Mouse (Mus musculus) neural tube, embryonic 13.5 days (tissue): ENCODE data around the gene Rsbn1l. TPM values are rescaled to one million over a fixed set of nuclear protein-coding genes. Genes with fewer than 3 reads are reported as not detected.

Experiments used
- ATAC-seq: fragments of 200-750 bp; cut with Nextera tagmentation; 2 replicates; pipeline ENCODE4 v1.8.0; 2017; ENCODE audit warnings: low read depth, mild to moderate bottlenecking, moderate TSS enrichment, moderate library complexity
- H3K27ac ChIP-seq: fragments of 300-500 bp; sonication (generic); replicated peaks from 2 replicates; pipeline ENCODE4 v1.5.1; 2015; ENCODE audit warnings: moderate library complexity, mild to moderate bottlenecking, inconsistent platforms
- H3K27me3 ChIP-seq: fragments of 300-500 bp; sonication (generic); 2 replicates; pipeline ENCODE4 v1.6.1; 2015; ENCODE audit warnings: mild to moderate bottlenecking, inconsistent platforms
- H3K36me3 ChIP-seq: fragments of 300-500 bp; sonication (generic); 2 replicates; pipeline ENCODE4 v1.6.1; 2015; ENCODE audit warnings: mild to moderate bottlenecking, inconsistent platforms
- H3K4me1 ChIP-seq: fragments of 300-500 bp; sonication (generic); replicated peaks from 2 replicates; pipeline ENCODE4 v1.6.1; 2015; ENCODE audit warnings: inconsistent platforms
- H3K4me2 ChIP-seq: fragments of 300-500 bp; sonication (generic); 2 replicates; pipeline ENCODE4 v1.6.1; 2015; ENCODE audit warnings: inconsistent platforms, mild to moderate bottlenecking, moderate library complexity
- H3K4me3 ChIP-seq: fragments of 300-500 bp; sonication (generic); 2 replicates; pipeline ENCODE4 v1.5.1; 2015; ENCODE audit warnings: mild to moderate bottlenecking, inconsistent platforms
- H3K9ac ChIP-seq: fragments of 300-500 bp; sonication (generic); 2 replicates; pipeline ENCODE4 v1.6.1; 2015; ENCODE audit warnings: moderate library complexity, mild to moderate bottlenecking, inconsistent platforms
- H3K9me3 ChIP-seq: fragments of 300-500 bp; sonication (generic); 2 replicates; pipeline ENCODE4 v1.6.1; 2016; ENCODE audit warnings: inconsistent platforms
- WGBS: fragments of 180-500 bp; shearing (Covaris S2); methylation state at CpG from one replicate; pipeline ENCODE4 v1.1.7; 2015; 5-methylcytosine and 5-hydroxymethylcytosine counted together
- polyA plus RNA-seq: library from polyadenylated mRNA; unstranded; fragments of >200 nt; fragmentation: Nextera tagmentation; extraction: Ambion mirVana; gene quantifications from 2 replicates; pipeline ENCODE4 v1.2.1, GENCODE M21; 2015

Rsbn1l gene
- polyA plus RNA-seq, 1 experiment from 2014 or later: 6.2 TPM

DNA sequence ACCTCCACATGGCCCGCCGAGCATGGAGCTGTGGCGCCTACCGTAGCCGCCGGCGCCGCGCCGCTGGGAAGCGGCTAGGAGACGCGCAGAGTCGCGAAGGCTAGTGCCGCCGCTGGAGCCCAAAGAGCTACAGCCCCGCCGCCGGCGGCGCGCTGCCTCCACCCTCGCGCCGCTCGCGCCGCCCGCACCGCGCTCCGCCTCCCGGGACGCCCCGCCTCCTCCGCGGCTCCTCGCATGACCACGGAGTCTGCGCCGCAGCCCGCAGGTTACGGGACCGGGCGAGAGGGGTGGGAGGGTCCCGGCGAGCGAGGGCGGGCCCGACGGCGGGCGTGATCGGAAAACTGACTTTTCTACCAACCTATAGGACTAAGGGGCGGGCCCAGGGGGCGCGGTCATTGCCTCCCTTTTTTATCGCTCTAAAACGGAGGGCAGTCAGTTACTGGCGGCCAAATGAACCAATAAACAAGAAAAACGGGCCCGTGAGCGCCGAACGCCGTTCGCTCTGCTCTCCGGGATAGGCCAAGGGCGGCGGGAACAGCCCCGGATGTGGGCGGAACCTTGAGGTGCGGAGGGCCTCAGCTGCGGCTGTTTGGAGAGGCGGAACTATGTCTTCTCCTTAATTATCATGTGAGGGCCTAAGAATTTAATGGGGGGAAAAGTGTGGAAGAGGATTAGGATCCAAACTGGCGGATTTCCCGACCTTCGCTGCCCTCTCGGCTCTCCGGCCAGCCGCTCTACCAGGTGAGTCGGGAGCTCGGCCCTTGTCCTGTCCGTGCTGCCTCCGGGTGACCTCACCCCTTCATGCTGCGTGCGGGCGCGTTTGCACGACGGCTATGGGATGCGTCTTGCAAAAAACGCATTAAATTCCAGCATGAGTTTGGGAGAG is 74.0 kb downstream of the Rsbn1l start, which contains the start of the genes Phtf2 and Tmem60:
Gene Phtf2, minus strand, starts transcription at position 210 of the 886 bp plus-strand sequence.
Gene Tmem60, plus strand, starts transcription at position 277 of the 886 bp plus-strand sequence.
- Histone ChIP-seq H3K4me3 (peak within 1 kb of the TSS; percentile 78), H3K27me3 (no peaks in the 10 kb centered on the region), H3K4me2 (peak within 1 kb of the TSS; percentile 79), H3K36me3 (no peaks in the 10 kb centered on the region; the same call in 1 of the 2 replicates), H3K4me1 (peaks cover 34% of the 10 kb centered on the region), H3K9me3 (no peaks in the 10 kb centered on the region), H3K9ac (peak within 1 kb of the TSS; percentile 92), H3K27ac (peak within 1 kb of the TSS; percentile 97)
- peak; percentile 99 for ATAC-seq
- WGBS: under 1% methylated on average over 73 of the region's 94 CpGs

DNA sequence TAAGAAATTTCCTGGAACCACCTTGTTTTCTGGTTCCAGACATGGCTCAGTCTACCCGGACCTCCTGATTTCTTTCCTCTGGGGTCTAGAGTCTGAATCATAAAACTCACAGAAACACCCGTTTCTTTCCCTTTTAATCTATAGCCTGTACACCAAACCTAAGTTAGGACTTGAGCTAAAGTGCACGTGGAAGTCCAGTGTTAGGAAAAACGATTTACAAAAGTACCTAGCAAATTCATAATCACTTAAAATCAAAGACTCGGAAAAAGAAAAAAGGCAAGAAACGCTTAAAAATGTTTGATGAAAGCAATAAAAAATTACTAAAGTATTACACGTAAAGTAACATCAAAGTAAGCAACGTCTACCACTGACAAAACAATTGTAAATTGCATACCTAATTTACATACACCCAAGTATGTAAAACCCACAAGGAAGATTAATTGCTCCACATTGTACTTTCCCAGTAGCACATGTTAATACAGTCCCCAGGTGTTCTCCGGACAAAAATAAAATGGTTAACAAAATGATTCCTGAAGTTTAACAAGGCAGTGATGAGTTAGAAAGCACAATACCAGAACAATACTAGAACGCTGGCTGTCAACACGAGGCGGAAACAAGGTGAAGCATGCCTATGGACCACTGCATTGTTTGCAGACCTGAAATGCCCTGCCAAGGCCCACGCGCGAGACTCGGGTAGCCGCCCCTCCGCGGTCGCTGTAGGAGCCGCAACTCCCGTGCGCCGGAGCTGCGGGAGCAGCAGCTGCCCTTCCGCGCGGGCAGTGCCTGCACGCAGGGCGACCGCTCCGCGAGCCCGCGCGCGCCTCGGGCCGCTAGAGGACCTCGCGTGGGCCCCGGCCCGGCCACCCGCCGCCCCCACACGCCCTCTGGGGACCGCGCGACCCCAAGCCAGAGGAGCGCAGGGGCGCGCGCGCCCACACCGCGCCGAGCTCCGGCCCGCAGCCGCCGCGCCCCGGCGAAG is 75.1 kb downstream of the Rsbn1l start:
- no peaks in the 10 kb centered on the region for H3K27me3 ChIP-seq
- H3K9me3 ChIP-seq: no peaks in the 10 kb centered on the region
- H3K4me2 ChIP-seq: peak overlapping the region; percentile 60
- peak overlapping the region; percentile 97 for H3K27ac ChIP-seq
- H3K36me3 ChIP-seq: no peaks in the 10 kb centered on the region
- peak overlapping the region; percentile 92 for H3K9ac ChIP-seq
- peak; percentile 57 for ATAC-seq
- WGBS: 1% methylated on average over 50 of the region's 64 CpGs
- H3K4me3 ChIP-seq: peak overlapping the region; percentile 78
- peaks cover 34% of the 10 kb centered on the region for H3K4me1 ChIP-seq

- Histone ChIP-seq H3K4me2 (peak overlapping the region; percentile 60), H3K9ac (peak overlapping the region; percentile 92), H3K27ac (no peak overlapping the region), H3K9me3 (no peaks in the 10 kb centered on the region), H3K4me1 (peaks cover 34% of the 10 kb centered on the region), H3K27me3 (no peaks in the 10 kb centered on the region), H3K36me3 (no peaks in the 10 kb centered on the region), H3K4me3 (peak overlapping the region; percentile 78)
- 78% methylated on average over 2 of the region's 2 CpGs for WGBS
- no peak for ATAC-seq
Observed at GRCm38 (mm10) chr5:20880386-20880785, 75.8 kb downstream of the Rsbn1l start.

- Histone ChIP-seq H3K27me3 (no peaks in the 10 kb centered on the region), H3K4me3 (no peak overlapping the region), H3K36me3 (no peaks in the 10 kb centered on the region), H3K4me2 (no peak overlapping the region), H3K4me1 (peaks cover 14% of the 10 kb centered on the region), H3K27ac (no peak overlapping the region), H3K9ac (no peak overlapping the region), H3K9me3 (no peaks in the 10 kb centered on the region)
- ATAC-seq: no peak
- WGBS: 83% methylated on average over 1 of the region's 1 CpGs
Observed at GRCm38 (mm10) chr5:20876934-20877426, 79.2 kb downstream of the Rsbn1l start.

GRCm38 (mm10) chr5:20873146-20873545 is 83.1 kb downstream of the Rsbn1l start:
- Histone ChIP-seq H3K36me3 (no peaks in the 10 kb centered on the region), H3K4me1 (no peaks in the 10 kb centered on the region), H3K4me3 (no peak overlapping the region), H3K9ac (no peak overlapping the region), H3K4me2 (no peak overlapping the region), H3K27me3 (no peaks in the 10 kb centered on the region), H3K27ac (no peak overlapping the region), H3K9me3 (no peaks in the 10 kb centered on the region)
- no peak for ATAC-seq
- WGBS: 45% methylated on average over 1 of the region's 1 CpGs

- WGBS: 81% methylated on average over 2 of the region's 2 CpGs
- no peaks in the 10 kb centered on the region for H3K9me3 ChIP-seq
Observed at GRCm38 (mm10) chr5:20865193-20865755, 90.9 kb downstream of the Rsbn1l start.

GRCm38 (mm10) chr5:20864216-20864969 is 91.8 kb downstream of the Rsbn1l start:
- Histone ChIP-seq H3K4me2 (no peak overlapping the region), H3K27ac (no peak overlapping the region), H3K4me1 (peaks cover 10% of the 10 kb centered on the region), H3K9ac (no peak overlapping the region), H3K36me3 (0 out of 2 replicates have a peak, but pooled peaks cover under 1% of the 10 kb centered on the region), H3K9me3 (no peaks in the 10 kb centered on the region), H3K4me3 (no peak overlapping the region), H3K27me3 (no peaks in the 10 kb centered on the region)
- 81% methylated on average over 4 of the region's 4 CpGs for WGBS
- ATAC-seq: no peak

More at GRCm38 (mm10) chr5:20865193-20865755, 90.9 kb downstream of the Rsbn1l start:
- Histone ChIP-seq H3K4me1 (peaks cover 10% of the 10 kb centered on the region), H3K36me3 (no peaks in the 10 kb centered on the region), H3K9ac (no peak overlapping the region), H3K27me3 (no peaks in the 10 kb centered on the region), H3K4me2 (no peak overlapping the region), H3K27ac (no peak overlapping the region), H3K4me3 (no peak overlapping the region)
- no peak for ATAC-seq

DNA sequence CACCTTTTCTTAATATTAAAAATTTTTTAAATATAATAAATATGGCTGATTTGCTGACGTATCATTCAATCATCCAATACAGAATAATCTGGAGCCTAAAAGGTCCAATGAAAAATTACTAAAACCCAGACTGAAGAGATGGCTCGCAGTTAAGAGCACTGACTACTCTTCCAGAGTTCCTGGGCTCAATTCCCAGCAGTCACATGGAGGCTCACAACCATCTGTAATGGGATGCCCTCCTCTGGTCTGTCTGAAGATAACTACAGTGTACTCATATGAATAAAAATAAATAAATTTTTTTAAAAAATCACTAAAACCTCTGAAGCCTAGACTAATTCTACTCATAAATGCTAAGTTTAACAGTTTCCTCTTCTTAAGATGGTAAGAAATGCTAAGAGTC is 94.3 kb downstream of the Rsbn1l start:
- H3K4me3 ChIP-seq: no peak overlapping the region
- no peak for ATAC-seq

DNA sequence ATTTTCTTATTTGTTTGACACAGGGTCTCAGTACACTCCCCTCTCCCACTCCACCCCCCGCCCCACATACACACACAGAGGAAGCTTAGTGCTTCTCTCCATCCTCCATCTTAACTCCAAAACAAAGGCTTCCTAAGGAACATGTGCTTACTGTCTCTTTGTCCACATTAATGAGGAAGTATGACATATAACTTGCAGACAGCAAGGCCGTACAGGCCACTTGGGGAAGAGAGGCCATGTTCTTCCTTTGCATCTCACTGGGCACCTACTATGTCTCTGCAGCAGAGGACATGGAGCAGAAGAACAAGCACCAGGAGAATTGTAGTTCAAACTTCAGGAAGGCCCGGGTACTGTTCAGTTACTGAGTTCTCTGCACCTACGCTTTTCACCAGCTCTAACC is 95.6 kb downstream of the Rsbn1l start:
- Histone ChIP-seq H3K27ac (no peak overlapping the region), H3K4me1 (peaks cover 14% of the 10 kb centered on the region), H3K4me2 (no peak overlapping the region), H3K36me3 (peaks cover 7% of the 10 kb centered on the region; the same call in 1 of the 2 replicates), H3K4me3 (no peak overlapping the region), H3K27me3 (no peaks in the 10 kb centered on the region), H3K9me3 (no peaks in the 10 kb centered on the region), H3K9ac (no peak overlapping the region)
- no peak for ATAC-seq
- WGBS: 93% methylated on average over 4 of the region's 4 CpGs

More for the DNA sequence above, 94.3 kb downstream of the Rsbn1l start:
- Histone ChIP-seq H3K4me2 (no peak overlapping the region), H3K9me3 (no peaks in the 10 kb centered on the region), H3K4me1 (peaks cover 10% of the 10 kb centered on the region), H3K9ac (no peak overlapping the region), H3K27me3 (no peaks in the 10 kb centered on the region), H3K27ac (no peak overlapping the region), H3K36me3 (peaks cover 7% of the 10 kb centered on the region; the same call in 1 of the 2 replicates)
- WGBS: 91% methylated on average over 2 of the region's 2 CpGs

GRCm38 (mm10) chr5:20858404-20858803 is 97.8 kb downstream of the Rsbn1l start:
- peaks cover 7% of the 10 kb centered on the region; the same call in 1 of the 2 replicates for H3K36me3 ChIP-seq
- H3K4me1 ChIP-seq: peaks cover 3% of the 10 kb centered on the region; the same call in 1 of the 2 replicates
- no peaks in the 10 kb centered on the region for H3K27me3 ChIP-seq
- H3K4me3 ChIP-seq: no peak overlapping the region
- no peak for ATAC-seq
- H3K4me2 ChIP-seq: no peak overlapping the region
- no peak overlapping the region for H3K27ac ChIP-seq
- no peaks in the 10 kb centered on the region for H3K9me3 ChIP-seq
- no peak overlapping the region for H3K9ac ChIP-seq
- 94% methylated on average over 2 of the region's 2 CpGs for WGBS

GRCm38 (mm10) chr5:20855066-20855465 is 101.1 kb downstream of the Rsbn1l start:
- no peak for ATAC-seq
- Histone ChIP-seq H3K9me3 (no peaks in the 10 kb centered on the region), H3K4me2 (no peak overlapping the region), H3K4me1 (peaks cover 3% of the 10 kb centered on the region; the same call in 1 of the 2 replicates), H3K9ac (no peak overlapping the region), H3K27ac (no peak overlapping the region), H3K4me3 (no peak overlapping the region), H3K27me3 (no peaks in the 10 kb centered on the region), H3K36me3 (peaks cover 7% of the 10 kb centered on the region; the same call in 1 of the 2 replicates)
- 93% methylated on average over 4 of the region's 4 CpGs for whole genome bisulfite sequencing
